Mouse (Mus musculus) ES-Bruce4 (cell line): Measurements from ENCODE around the gene Wnt7a.

Experiments used
- CTCF ChIP-seq: IDR thresholded peaks from one replicate; pipeline ENCODE4 v1.8.1; 2011; ENCODE audit warnings: low read depth, low read length
- POLR2A ChIP-seq: IDR thresholded peaks from one replicate; pipeline ENCODE4 v1.8.1; 2011; ENCODE audit warnings: low read length; ENCODE audit not compliant: insufficient read depth

DNA sequence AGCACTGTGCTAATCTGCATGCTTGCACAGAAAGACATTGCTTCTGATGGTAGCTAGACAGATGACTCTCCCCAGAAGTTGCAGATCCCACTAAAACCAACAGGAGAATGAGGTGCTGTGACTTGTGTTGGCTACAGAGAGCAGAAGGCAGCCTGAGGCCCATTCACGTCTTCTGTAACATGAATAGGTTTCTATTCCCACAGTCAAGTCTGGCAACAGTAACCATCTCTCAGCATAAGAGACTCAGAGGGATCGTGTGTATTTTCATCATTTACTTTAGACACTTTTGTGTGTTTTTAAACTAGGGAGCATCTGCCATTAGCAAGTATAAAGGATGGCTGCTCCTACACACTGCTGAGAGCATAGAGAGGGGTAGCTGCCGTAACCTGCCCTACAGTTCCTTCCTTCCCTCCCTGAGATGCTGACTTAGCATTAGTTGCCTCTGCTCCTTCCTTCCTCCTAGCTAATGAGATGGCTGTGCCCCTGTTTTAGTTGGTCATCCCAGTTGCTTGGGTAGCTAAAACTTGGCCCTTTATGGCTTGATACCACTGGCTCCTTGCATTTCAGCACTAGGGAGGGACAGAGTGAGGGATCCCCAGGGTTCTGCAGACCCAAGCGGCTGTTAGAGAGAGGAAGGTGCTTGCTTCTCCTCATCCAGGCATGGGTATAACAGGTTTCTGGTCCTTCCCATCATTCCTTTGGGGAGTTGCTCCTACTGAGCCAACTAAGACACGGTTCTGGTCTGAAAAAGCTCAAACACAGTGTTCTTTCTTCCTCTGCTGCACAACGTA, 52.1 kb downstream of the Wnt7a start:
- TF ChIP-seq CTCF (no peak), POLR2A (no peak)
